Mouse (Mus musculus): Measurements from ENCODE around the gene Slc45a3.

GRCm38 (mm10) chr1:131947997-131948525 lies 14.7 kb upstream of the Slc45a3 start:
- TF ChIP-seq CTCF (IDR thresholded peaks at IDR 0.05; ENCODE audit: borderline replicate concordance, insufficient read depth, low read depth, low read length) (no peak), POLR2A (IDR thresholded peaks at IDR 0.05; ENCODE audit: borderline replicate concordance, insufficient read depth, low read length) (no peak)
